Mouse (Mus musculus) G1E (cell line): Measurements from ENCODE around the gene Phf7. TPM values are rescaled to one million over a fixed set of nuclear protein-coding genes. Genes with fewer than 3 reads are reported as not detected.

Source experiments
- ATAC-seq: 2 replicates; pipeline ENCODE4 v1.8.0; 2016; ENCODE audit warnings: mild to moderate bottlenecking; ENCODE audit not compliant: insufficient number of reproducible peaks, poor library complexity, low FRiP score, severe bottlenecking; ENCODE audit errors: extremely low read depth
- DNase-seq: peaks from one replicate; pipeline ENCODE4 v3.0.0; 2012; ENCODE audit warnings: low spot score
- H3K27me3 ChIP-seq: 2 replicates; pipeline ENCODE4 v1.6.1; 2012; ENCODE audit warnings: mild to moderate bottlenecking, low read length, inconsistent platforms; ENCODE audit not compliant: insufficient read depth
- H3K36me3 ChIP-seq: replicated peaks from 2 replicates; pipeline ENCODE3; 2012; ENCODE audit warnings: mild to moderate bottlenecking, inconsistent platforms
- H3K4me1 ChIP-seq: 2 replicates; pipeline ENCODE4 v1.6.1; 2012; ENCODE audit warnings: low read depth, low read length, inconsistent platforms, mixed read lengths; ENCODE audit not compliant: insufficient read depth
- H3K4me3 ChIP-seq: 2 replicates; pipeline ENCODE4 v1.5.1; 2012; ENCODE audit warnings: low read depth, mild to moderate bottlenecking, inconsistent platforms, low read length, moderate library complexity, mixed read lengths
- H3K9me3 ChIP-seq: replicated peaks from 2 replicates; pipeline ENCODE4 v1.6.1; 2012; ENCODE audit warnings: inconsistent platforms
- CTCF ChIP-seq: IDR thresholded peaks from 2 replicates; pipeline ENCODE4 v1.5.1; 2012; ENCODE audit warnings: low read depth, low read length, inconsistent platforms, mixed read lengths
- GATA1 ChIP-seq: IDR thresholded peaks from 2 replicates; pipeline ENCODE4 v1.6.1; 2012; ENCODE audit warnings: borderline replicate concordance, low read length, inconsistent platforms, mixed read lengths
- GATA2 ChIP-seq: IDR thresholded peaks from 2 replicates; pipeline ENCODE4 v1.6.1; 2012; ENCODE audit warnings: low read depth, low read length, inconsistent platforms, borderline replicate concordance
- POLR2AphosphoS5 ChIP-seq: IDR thresholded peaks from 2 replicates; pipeline ENCODE4 v1.6.1; 2012; ENCODE audit warnings: low read depth, low read length, inconsistent platforms; ENCODE audit not compliant: insufficient replicate concordance
- TAL1 ChIP-seq: conservative IDR thresholded peaks from 2 replicates; pipeline ENCODE4 v1.6.1; 2012; ENCODE audit warnings: low read depth, low read length, inconsistent platforms, mixed read lengths
- polyA plus RNA-seq: library from polyadenylated mRNA; stranded (reverse); fragments of >175 nt; gene quantifications from 2 replicates; pipeline ENCODE4 v1.2.3, GENCODE M21; 2012
- total RNA-seq, 2 experiments: library from RNA; stranded (forward) in 1 of 2; stranded (reverse) in 1 of 2; fragments of 200-1000 nt in 1 of 2; fragments of >200 nt in 1 of 2; fragmentation: Nextera tagmentation in 1 of 2; gene quantifications; 2 replicates each; pipeline ENCODE4 v1.2.3; 2014 to 2017

Gene Phf7
- total and polyA plus RNA-seq, 3 experiments = 1.9 to 11.7 (median 5.8) TPM

DNA sequence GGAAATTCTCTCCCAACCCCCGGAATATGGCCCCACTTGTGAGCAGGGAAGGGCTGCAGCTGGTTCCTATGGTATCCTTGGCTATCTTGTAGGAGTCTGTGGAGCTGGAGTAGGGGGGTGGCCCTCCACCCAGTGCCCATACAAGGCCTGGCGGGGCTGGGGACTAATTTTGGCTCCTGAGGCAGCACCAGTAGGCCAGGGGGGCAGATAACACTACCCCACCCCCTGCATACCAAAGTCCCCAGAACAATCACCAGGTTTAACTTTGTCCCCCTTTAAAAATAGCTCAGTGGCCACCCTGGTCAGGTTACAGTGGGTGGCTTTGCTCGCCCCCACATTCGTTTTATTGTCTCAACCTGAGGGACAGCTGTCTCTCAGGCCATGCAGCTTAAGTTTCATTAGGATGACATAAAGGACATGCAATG lies 42.0 kb downstream of the Phf7 start:
- Histone ChIP-seq H3K4me1 (peaks cover 36% of the 10 kb centered on the region), H3K27me3 (peaks cover 48% of the 10 kb centered on the region), H3K9me3 (no peaks in the 10 kb centered on the region), H3K4me3 (no peak overlapping the region), H3K36me3 (peaks cover 12% of the 10 kb centered on the region)
- DNase-seq (no peak), ATAC-seq (no peak)
- TF ChIP-seq CTCF (no peak), GATA1 (no peak)

DNA sequence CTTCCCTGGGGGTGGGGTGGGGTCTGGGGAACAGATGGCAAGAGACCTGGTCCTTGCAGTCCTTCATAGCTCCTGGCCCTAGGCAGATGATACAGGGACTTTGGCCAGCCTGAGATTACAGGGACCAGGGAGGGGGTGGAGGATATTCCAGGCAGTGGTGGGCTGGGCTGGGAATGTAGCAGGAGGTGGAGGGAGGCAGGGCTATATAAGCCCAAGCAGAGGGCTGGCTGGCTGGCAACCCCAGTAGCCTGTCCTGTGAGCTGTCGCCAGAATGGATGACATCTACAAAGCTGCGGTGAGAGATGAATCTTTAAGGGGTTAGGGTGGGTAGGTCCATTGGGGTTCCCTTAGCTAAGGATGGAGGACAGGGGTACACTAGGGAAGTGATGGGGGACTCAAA lies 43.0 kb downstream of the Phf7 start, which contains the start of gene Tnnc1:
Gene Tnnc1, plus strand, starts transcription at position 229 of the 400 bp plus-strand sequence.
- ATAC-seq = no peak
- H3K4me3 ChIP-seq = peak within 1 kb of the TSS; percentile 81
- TF ChIP-seq TAL1 (no peak), GATA2 (no peak), CTCF (no peak), POLR2AphosphoS5 (no peak), GATA1 (no peak)
- H3K27me3 ChIP-seq = peaks cover 39% of the 10 kb centered on the region
- H3K4me1 ChIP-seq = peaks cover 39% of the 10 kb centered on the region
- DNase-seq = no peak
- H3K36me3 ChIP-seq = peaks cover 22% of the 10 kb centered on the region
- H3K9me3 ChIP-seq = no peaks in the 10 kb centered on the region

- Histone ChIP-seq H3K27me3 (peaks cover 30% of the 10 kb centered on the region), H3K4me1 (peaks cover 42% of the 10 kb centered on the region), H3K4me3 (peak overlapping the region; percentile 81), H3K9me3 (no peaks in the 10 kb centered on the region), H3K36me3 (peaks cover 30% of the 10 kb centered on the region)
- ATAC-seq = 0 out of 2 replicates have a peak, but pooled peaks have one; percentile 31
- DNase-seq = peak; percentile 33
- no peak for TF ChIP-seq CTCF
- no peak for TF ChIP-seq POLR2AphosphoS5
- TF ChIP-seq GATA2 = no peak
- TF ChIP-seq TAL1 = peak; percentile 68
- no peak for TF ChIP-seq GATA1
These were observed 43.9 kb downstream of the Phf7 start for GRCm38 (mm10) chr14:31207070-31207830.

- DNase-seq (peak; percentile 96), ATAC-seq (peak; percentile 66)
- no peaks in the 10 kb centered on the region for H3K9me3 ChIP-seq
- H3K4me3 ChIP-seq = peak overlapping the region; percentile 81
- peaks cover 38% of the 10 kb centered on the region for H3K36me3 ChIP-seq
- TF ChIP-seq TAL1 = no peak
- no peak for TF ChIP-seq GATA1
- no peak for TF ChIP-seq CTCF
- TF ChIP-seq GATA2 = no peak
- TF ChIP-seq POLR2AphosphoS5 = no peak
- H3K4me1 ChIP-seq = peaks cover 46% of the 10 kb centered on the region
- peaks cover 23% of the 10 kb centered on the region for H3K27me3 ChIP-seq
These were observed 44.6 kb downstream of the Phf7 start for GRCm38 (mm10) chr14:31206472-31206981.

GRCm38 (mm10) chr14:31205562-31206467 lies 45.3 kb downstream of the Phf7 start:
- ATAC-seq = no peak

GRCm38 (mm10) chr14:31205244-31205561 lies 45.9 kb downstream of the Phf7 start:
- peaks cover 51% of the 10 kb centered on the region for H3K36me3 ChIP-seq
- DNase-seq = peak; percentile 32
- H3K27me3 ChIP-seq = peaks cover 13% of the 10 kb centered on the region
- H3K4me3 ChIP-seq = peak overlapping the region; percentile 81
- ATAC-seq = no peak
- no peaks in the 10 kb centered on the region for H3K9me3 ChIP-seq
- peaks cover 50% of the 10 kb centered on the region for H3K4me1 ChIP-seq
- no peak for TF ChIP-seq POLR2AphosphoS5
- no peak for TF ChIP-seq GATA2
- no peak for TF ChIP-seq TAL1
- no peak for TF ChIP-seq CTCF
- TF ChIP-seq GATA1 = no peak

More at GRCm38 (mm10) chr14:31205562-31206467, 45.3 kb downstream of the Phf7 start:
- peak overlapping the region; percentile 81 for H3K4me3 ChIP-seq
- H3K4me1 ChIP-seq = peaks cover 46% of the 10 kb centered on the region
- peak; percentile 63 for DNase-seq
- H3K27me3 ChIP-seq = peaks cover 18% of the 10 kb centered on the region
- TF ChIP-seq CTCF (no peak), GATA2 (no peak), POLR2AphosphoS5 (no peak), TAL1 (no peak), GATA1 (no peak)
- H3K9me3 ChIP-seq = no peaks in the 10 kb centered on the region
- peaks cover 45% of the 10 kb centered on the region for H3K36me3 ChIP-seq
